ENCODE assay signal across 8 mouse cellular contexts in genomic region chr1:132212218-132212617, GRCm38 (mm10). TPM values are rescaled to one million over a fixed set of nuclear protein-coding genes. Genes with fewer than 3 reads are reported as not detected.
A peak's percentile ranks its signal among the peaks of the same experiment; 100 is the strongest.
DNase-seq lines count a peak whose midpoint lies in the region; ATAC-seq lines count a peak whose summit lies in the region.

No protein-coding gene starts in this region.

- no peak for ATAC-seq in CD4-positive, CD25-positive, alpha-beta regulatory T cell, adult 4 months
- ATAC-seq in intestine, embryonic 15.5 days, result 0 out of 2 replicates have a peak, but pooled peaks have one; percentile 55

- H3K4me2 ChIP-seq in intestine, embryonic 15.5 days (replicated peaks), result peak overlapping the region; percentile 59

- H3K36me3 ChIP-seq in intestine, embryonic 15.5 days, result no peaks in the 10 kb centered on the region

- H3K4me1 ChIP-seq in intestine, embryonic 15.5 days (replicated peaks), result 0 out of 2 replicates have a peak, but pooled peaks cover 8% of the 10 kb centered on the region

- DNase-seq in CD4-positive, CD25-positive, alpha-beta regulatory T cell, adult 2 months (ENCODE audit: low read depth, low spot score), result peak; percentile 28
- DNase-seq in cerebellum, postnatal 4 days (ENCODE audit: low spot score in 2 of 2), result peak; percentile 53 to 64
- peak; percentile 66 for DNase-seq in gastrocnemius, postnatal 10 days
- DNase-seq in left cerebral cortex, adult 9 months (ENCODE audit: low spot score in 2 of 2), result peak; percentile 72 to 92
- peak; percentile 73 to 79 for DNase-seq in lung, postnatal 4 days
- DNase-seq in skeletal muscle tissue, adult 2 months (ENCODE audit: low read depth, low spot score), result peak; percentile 18

- H3K9ac ChIP-seq in intestine, embryonic 15.5 days, result no peak overlapping the region

- H3K4me3 ChIP-seq in intestine, embryonic 15.5 days (replicated peaks), result peak overlapping the region; percentile 25

- peaks cover 4% of the 10 kb centered on the region; the same call in 1 of the 2 replicates for H3K27me3 ChIP-seq in intestine, embryonic 15.5 days (replicated peaks)

- no peak overlapping the region for H3K27ac ChIP-seq in intestine, embryonic 15.5 days

- 4% methylated on average over 20 of the region's 20 CpGs for WGBS in intestine, embryonic 15.5 days

- no peaks in the 10 kb centered on the region for H3K9me3 ChIP-seq in intestine, embryonic 15.5 days

RNA-seq across cellular contexts. Expression of gene Gm10188, which starts 17.3 kb away (rescaled TPM):
- not detected for polyA plus RNA-seq in CD4-positive, CD25-positive, alpha-beta regulatory T cell, adult 4 months (2017; shearing (Covaris generic))
- total RNA-seq in gastrocnemius, postnatal 10 days (2021), result not detected
- not detected in 2 replicates for polyA plus RNA-seq in intestine, embryonic 15.5 days (2015; fragmentation: Nextera tagmentation; extraction: Ambion mirVana)

RNA-seq across cellular contexts. Expression of gene AC124108.1, which starts 21.0 kb away (rescaled TPM):
- polyA plus RNA-seq in CD4-positive, CD25-positive, alpha-beta regulatory T cell, adult 4 months (2017; shearing (Covaris generic)), result not detected
- under 1 TPM in 1 of 2 experiments, not detected in 1; 0.05 TPM for total RNA-seq in gastrocnemius, postnatal 10 days (2021)
- 0.03 and 0.08 TPM in 2 replicates for polyA plus RNA-seq in intestine, embryonic 15.5 days (2015; fragmentation: Nextera tagmentation; extraction: Ambion mirVana)

RNA-seq across cellular contexts. Expression of gene Lemd1, which starts 21.0 kb away (rescaled TPM):
- not detected for polyA plus RNA-seq in CD4-positive, CD25-positive, alpha-beta regulatory T cell, adult 4 months (2017; shearing (Covaris generic))
- total RNA-seq in gastrocnemius, postnatal 10 days (2021), result not detected
- 0.43 and 0.58 TPM in 2 replicates for polyA plus RNA-seq in intestine, embryonic 15.5 days (2015; fragmentation: Nextera tagmentation; extraction: Ambion mirVana)

Comparison
In these comparisons a context has a peak if more than half of its experiments do, and no peak if none do; other contexts are left out.
1. DNase-seq: peak in every context shown above with its lines; median percentile 82 in left cerebral cortex, adult 9 months; 76 in lung, postnatal 4 days; 66 in gastrocnemius, postnatal 10 days; 58 in cerebellum, postnatal 4 days; 28 in CD4-positive, CD25-positive, alpha-beta regulatory T cell, adult 2 months; 18 in skeletal muscle tissue, adult 2 months.